Mouse (Mus musculus): Measurements from ENCODE around the gene Ano4. TPM values are rescaled to one million over a fixed set of nuclear protein-coding genes. Genes with fewer than 3 reads are reported as not detected.
A peak's percentile ranks its signal among the peaks of the same experiment; 100 is the strongest.

Gene Ano4
- total RNA-seq, 2 experiments from 2014 or later, result 3.3 to 4.9 TPM

- intact Hi-C loops (cut with DNase I), result no loop called here
- DNase-seq, result no peak
Observed at GRCm38 (mm10) chr10:89290698-89291097, 53.9 kb downstream of the Ano4 start.

DNA sequence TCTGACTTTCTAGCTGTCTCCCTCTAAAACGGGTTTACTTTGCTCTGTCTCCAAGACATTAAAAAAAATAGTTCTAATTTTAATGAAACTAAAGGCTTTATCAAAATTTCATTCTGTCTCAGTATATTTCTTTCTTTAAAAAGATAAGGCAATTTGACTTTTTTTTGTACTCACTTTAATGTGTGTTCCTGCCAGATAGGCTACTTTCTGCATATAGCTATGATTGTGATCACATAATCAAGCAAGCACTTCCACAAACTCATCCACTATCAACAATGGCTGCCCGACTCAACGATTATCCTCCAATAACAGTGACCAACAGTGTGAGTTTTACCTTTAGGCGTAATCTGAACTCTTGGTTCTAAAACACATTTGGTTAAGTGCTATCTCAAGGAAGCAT is 55.3 kb downstream of the Ano4 start:
- intact Hi-C loops (cut with DNase I), result no loop called here
- no peak for DNase-seq

GRCm38 (mm10) chr10:89280402-89280801 is 64.2 kb downstream of the Ano4 start:
- no peak for DNase-seq
- intact Hi-C loops (cut with DNase I), result no loop called here

DNA sequence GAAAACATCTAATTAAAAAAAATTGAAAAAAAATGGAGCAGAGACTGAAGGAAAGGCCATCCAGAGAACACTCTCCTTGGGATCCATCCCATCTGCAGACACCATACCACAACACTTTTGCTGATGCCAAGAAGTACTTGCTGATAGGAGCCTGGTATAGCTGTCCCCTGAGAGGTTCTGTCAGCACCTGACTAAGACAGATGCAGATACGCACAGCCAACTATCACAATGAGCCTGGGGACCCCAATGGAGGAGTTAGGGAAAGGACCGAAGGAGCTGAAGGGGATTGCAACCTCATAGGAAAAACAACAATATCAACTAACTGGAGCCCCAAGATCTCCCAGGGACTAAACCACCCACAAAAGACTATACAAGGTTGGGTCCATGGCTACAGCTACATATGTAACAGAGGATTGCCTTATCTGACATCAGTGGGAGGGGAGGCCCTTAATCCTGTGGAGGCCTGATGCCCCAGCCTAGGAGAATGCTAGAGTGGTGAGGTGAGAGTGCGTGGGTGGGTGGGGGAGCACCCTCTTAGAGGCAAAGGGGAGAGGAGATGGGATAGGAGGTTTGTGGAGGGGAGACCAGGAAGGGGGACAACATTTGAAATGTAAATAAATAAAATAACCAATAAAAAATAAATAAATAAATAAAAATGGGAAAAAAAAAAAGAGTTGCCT is 71.4 kb downstream of the Ano4 start:
- no peak for DNase-seq
- intact Hi-C loops (cut with DNase I), result no loop called here

DNA sequence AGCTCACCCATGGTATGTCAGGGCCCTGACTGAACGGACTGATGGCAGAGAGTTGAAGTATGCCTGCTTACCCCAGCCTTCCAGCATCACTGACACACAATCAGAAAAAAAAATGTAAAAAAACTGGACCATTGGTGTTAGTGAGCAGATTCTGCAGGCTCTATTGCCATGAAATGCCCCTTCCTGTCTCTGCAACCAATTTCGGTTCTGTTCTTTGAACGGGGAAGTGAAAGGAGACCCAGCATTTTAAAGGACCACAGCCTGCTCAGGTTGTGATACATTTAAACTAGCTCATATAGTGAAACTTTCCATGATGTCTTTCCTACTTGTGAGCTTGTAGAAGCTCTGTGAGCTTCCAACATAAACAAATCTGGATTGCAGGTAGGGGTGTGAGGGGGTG is 77.2 kb downstream of the Ano4 start:
- intact Hi-C loops (cut with DNase I), result no loop called here

GRCm38 (mm10) chr10:89263396-89263795 is 81.2 kb downstream of the Ano4 start:
- intact Hi-C loops (cut with DNase I), result no loop called here

More for the DNA sequence above, 77.2 kb downstream of the Ano4 start:
- DNase-seq, result no peak

DNA sequence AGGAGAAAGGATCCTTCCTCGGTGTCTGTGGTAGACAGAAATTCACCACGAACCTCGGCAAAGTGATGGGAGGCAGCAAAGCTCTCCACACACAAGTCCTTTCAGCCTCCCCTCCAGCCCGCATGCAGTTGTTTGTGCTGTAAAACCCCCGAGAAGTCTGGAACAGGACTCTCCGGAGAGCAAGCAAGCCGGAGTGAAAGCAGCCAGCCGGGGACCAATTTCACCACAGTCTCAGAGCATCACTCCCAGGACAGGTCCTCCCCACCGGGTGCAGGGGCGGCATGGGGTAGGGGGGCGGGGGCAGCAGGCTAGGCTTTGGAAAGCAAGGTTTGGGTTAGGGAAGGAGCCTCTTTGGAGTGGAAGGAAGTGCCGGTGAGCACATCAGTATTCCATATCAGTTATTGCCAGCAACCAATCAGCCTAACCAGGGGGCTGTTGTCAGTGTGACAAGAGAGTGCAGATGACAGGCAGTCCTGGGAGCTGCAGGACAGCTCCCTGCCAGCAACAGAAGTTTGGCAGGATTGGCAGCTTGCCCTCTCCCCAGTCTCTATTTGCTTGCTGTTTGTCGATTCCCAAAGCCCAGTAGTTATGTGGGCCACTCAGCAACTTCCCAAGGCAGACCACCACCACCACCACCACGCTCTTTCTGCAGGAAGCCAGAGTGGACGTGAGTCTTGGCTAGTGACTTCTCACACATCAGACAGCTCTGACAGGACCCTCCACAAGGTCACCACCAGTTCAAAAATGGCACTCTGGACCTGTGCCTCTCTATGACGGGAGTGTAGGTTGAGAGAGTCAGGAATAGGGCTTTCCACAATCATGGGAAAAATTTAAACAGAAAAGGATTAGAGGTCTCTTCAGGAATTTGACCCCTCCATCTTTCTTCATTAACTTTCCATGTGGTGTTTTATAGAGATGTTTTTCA is 86.8 kb downstream of the Ano4 start:
- intact Hi-C loops (cut with DNase I), result no loop called here
- peak in 1 of 2 experiments; percentile 5 for DNase-seq

More at GRCm38 (mm10) chr10:89263396-89263795, 81.2 kb downstream of the Ano4 start:
- DNase-seq, result no peak

- no peak for DNase-seq
- intact Hi-C loops (cut with DNase I), result no loop called here
Observed at GRCm38 (mm10) chr10:89256762-89257456, 87.7 kb downstream of the Ano4 start.

DNA sequence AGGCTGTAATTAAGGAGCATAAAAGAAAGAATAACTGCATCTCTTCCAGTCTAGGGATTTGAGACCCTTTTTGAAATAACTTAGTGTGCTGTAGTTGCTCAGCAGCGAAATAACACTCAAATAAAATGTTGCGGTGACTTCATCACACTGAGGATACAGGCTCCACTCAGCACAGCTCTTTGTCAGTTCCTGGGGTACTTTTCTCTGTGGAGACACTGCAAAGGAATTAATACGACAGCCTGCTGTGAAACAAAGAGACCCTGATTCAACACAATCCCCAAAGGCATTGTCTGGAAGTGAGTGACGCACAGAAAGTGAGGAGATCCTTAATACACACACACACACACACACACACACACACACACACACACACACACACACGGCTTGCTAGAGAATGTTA is 89.8 kb downstream of the Ano4 start:
- intact Hi-C loops (cut with DNase I), result no loop called here

GRCm38 (mm10) chr10:89253799-89254198 is 90.8 kb downstream of the Ano4 start:
- DNase-seq, result no peak
- intact Hi-C loops (cut with DNase I), result no loop called here

More for the DNA sequence above, 89.8 kb downstream of the Ano4 start:
- DNase-seq, result no peak

DNA sequence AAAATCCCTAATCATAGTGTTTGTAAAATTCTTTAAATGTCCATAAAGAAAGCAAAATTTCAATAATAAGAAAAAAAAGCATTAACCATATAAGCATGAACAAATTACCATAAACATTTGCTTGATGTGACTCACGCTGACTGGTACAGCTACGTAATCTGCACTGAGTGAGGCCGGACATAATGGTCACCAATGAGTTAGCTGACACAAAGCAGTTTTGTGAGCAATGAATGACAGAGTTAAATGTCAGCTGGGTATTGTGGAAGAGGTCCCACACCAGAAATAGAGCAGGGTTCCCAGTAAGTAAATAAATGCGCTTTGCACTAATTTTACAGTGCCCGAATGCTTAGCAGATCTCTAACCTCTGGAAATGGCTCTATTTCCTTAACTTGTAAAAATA is 91.9 kb downstream of the Ano4 start:
- intact Hi-C loops (cut with DNase I), result no loop called here
- DNase-seq, result no peak

- no peak for DNase-seq
- intact Hi-C loops (cut with DNase I), result no loop called here
Observed at GRCm38 (mm10) chr10:89243808-89244207, 100.8 kb downstream of the Ano4 start.

DNA sequence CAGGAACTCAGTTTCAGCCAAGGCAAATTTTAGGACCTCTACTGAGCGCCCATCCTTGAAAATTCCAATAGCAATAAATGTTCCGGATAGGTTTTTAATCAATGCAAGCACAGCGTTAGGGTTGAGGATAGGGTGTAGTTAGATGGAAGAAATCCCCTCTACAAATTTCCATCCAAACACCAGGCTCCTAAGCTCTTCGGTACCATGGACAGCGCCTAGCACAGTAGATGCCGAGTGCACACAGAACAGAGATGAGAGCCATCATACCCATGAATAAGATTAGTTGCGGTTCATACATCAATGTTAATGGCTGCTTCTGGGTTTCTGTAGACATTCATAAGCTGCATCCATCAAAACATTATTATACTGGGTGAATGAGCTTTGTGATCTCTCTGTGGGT is 120.0 kb downstream of the Ano4 start:
- DNase-seq, result peak; percentile 37 to 60
- intact Hi-C loops (cut with DNase I), result no loop called here

DNA sequence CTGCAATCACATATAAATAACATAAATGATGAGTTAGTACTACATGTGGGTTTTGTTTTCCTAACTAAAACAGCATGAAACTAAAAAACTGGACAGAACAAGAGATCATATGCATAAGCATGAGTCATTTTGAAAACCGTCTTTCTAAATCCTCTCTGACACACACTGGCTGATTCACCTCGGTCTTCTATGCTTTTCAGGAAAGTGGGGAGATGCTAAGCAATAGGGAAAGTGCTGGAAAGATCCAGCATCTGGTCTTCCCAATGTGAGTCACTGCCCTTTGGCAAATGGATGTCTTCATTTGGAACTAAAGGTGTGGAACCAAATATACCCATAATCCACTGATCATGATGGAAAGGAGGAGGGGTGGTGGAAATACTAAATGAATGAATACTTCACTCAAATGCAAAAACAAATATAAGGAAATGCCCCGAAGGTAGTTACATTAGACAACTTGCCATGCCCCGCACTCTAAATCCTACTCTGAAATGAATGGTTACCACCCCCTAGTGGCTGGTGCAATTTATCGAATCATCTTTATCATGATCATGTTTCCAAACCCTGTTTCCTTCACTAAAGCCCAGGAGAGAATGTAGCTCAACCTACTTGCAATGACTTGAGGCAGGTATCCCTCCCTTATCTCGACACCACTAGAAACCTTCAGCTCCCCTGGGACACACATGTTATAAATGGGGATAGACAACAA is 122.1 kb downstream of the Ano4 start:
- no peak for DNase-seq
- intact Hi-C loops (cut with DNase I), result no loop called here

GRCm38 (mm10) chr10:89216078-89216477 is 128.5 kb downstream of the Ano4 start:
- no peak for DNase-seq
- intact Hi-C loops (cut with DNase I), result no loop called here

GRCm38 (mm10) chr10:89205858-89206257 is 138.7 kb downstream of the Ano4 start:
- DNase-seq, result peak in 1 of 2 experiments; percentile 10

GRCm38 (mm10) chr10:89196444-89196843 is 148.1 kb downstream of the Ano4 start:
- intact Hi-C loops (cut with DNase I), result no loop called here
- no peak for DNase-seq

More at GRCm38 (mm10) chr10:89205858-89206257, 138.7 kb downstream of the Ano4 start:
- intact Hi-C loops (cut with DNase I), result loop anchor here (10.0 kb wide), 1 partner anchor 429 kb away; no protein-coding TSS in a partner anchor

DNA sequence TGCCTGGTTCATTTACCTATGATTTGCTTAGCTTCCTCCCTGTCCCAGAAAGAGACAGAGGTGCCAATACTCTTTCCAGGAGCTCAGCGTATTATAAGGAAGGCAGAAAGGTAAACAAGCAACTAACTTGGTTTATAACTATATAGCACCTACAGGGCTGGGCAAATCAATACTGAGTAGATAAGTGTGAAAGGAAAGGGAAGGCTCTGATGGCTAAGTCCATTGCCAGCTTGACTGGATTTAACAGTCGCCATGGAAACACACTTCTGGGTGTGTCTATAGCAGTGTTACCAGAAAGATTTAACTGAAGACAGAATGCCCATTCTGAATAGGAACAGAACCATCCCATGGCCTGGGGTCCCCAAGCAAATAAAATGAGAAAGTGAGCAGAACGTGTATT is 149.5 kb downstream of the Ano4 start:
- intact Hi-C loops (cut with DNase I), result no loop called here

GRCm38 (mm10) chr10:89194440-89194839 is 150.1 kb downstream of the Ano4 start:
- intact Hi-C loops (cut with DNase I), result no loop called here
- no peak for DNase-seq

More for the DNA sequence above, 149.5 kb downstream of the Ano4 start:
- no peak for DNase-seq

- intact Hi-C loops (cut with DNase I), result no loop called here
- DNase-seq, result no peak
Observed at GRCm38 (mm10) chr10:89177921-89178320, 166.6 kb downstream of the Ano4 start.

All from heart, postnatal 14 days (tissue).